Mouse (Mus musculus) liver, embryonic 16.5 days (tissue): ENCODE measurements around the gene Gm17655. TPM values are rescaled to one million over a fixed set of nuclear protein-coding genes. Genes with fewer than 3 reads are reported as not detected.

ENCODE experiments used
- polyA plus RNA-seq: library from polyadenylated mRNA; unstranded; fragments of >200 nt; fragmentation: Nextera tagmentation; extraction: Ambion mirVana; gene quantifications from 2 replicates; pipeline ENCODE4 v1.2.1, GENCODE M21; 2015

Gene Gm17655
- polyA plus RNA-seq, 1 experiment from 2014 or later: 1.1 TPM

Other genes with a start within 250 kb of the Gm17655 start
- gene Gm15446, start 149.1 kb downstream of the Gm17655 start, polyA plus RNA-seq: 0.11 and 0.14 TPM in 2 replicates
- gene Zfp932, start 76.0 kb downstream of the Gm17655 start, polyA plus RNA-seq: 4.6 and 5.2 TPM in 2 replicates
- 0.58 and 0.78 TPM in 2 replicates for gene Gm35315, start 21.9 kb upstream of the Gm17655 start, polyA plus RNA-seq
- 0.53 and 0.64 TPM in 2 replicates for gene Plcxd1, start 27.5 kb upstream of the Gm17655 start, polyA plus RNA-seq
- gene Gtpbp6, start 35.7 kb upstream of the Gm17655 start, polyA plus RNA-seq: 6.7 and 6.9 TPM in 2 replicates
- gene Zfp605, start 37.6 kb upstream of the Gm17655 start, polyA plus RNA-seq: 0.92 and 0.99 TPM in 2 replicates
- gene Chfr, start 63.3 kb upstream of the Gm17655 start, polyA plus RNA-seq: 18.0 and 19.0 TPM in 2 replicates
- 7.6 and 8.2 TPM in 2 replicates for gene Golga3, start 104.2 kb upstream of the Gm17655 start, polyA plus RNA-seq
- 9.9 and 12.3 TPM in 2 replicates for gene Ankle2, start 158.5 kb upstream of the Gm17655 start, polyA plus RNA-seq
- gene Pgam5, start 197.4 kb upstream of the Gm17655 start, polyA plus RNA-seq: 21.6 and 23.2 TPM in 2 replicates
- 52.2 and 55.6 TPM in 2 replicates for gene Pxmp2, start 213.7 kb upstream of the Gm17655 start, polyA plus RNA-seq
- gene Pole, start 213.8 kb upstream of the Gm17655 start, polyA plus RNA-seq: 15.5 and 16.5 TPM in 2 replicates